Mouse (Mus musculus) brain, embryonic 14.5 days (tissue): ENCODE measurements around the gene Atp6v0a1.

Experiments used
- CTCF ChIP-seq: fragments of 200-500 bp; IDR thresholded peaks from 2 replicates; pipeline ENCODE4 v1.5.1; 2012; ENCODE audit warnings: inconsistent platforms, mild to moderate bottlenecking, moderate library complexity, borderline replicate concordance; ENCODE audit not compliant: insufficient read depth, insufficient read length; ENCODE audit errors: extremely low read depth
- POLR2A ChIP-seq: fragments of 200-500 bp; IDR thresholded peaks from 2 replicates; pipeline ENCODE4 v1.6.1; 2012; ENCODE audit warnings: mild to moderate bottlenecking, inconsistent platforms, borderline replicate concordance; ENCODE audit not compliant: poor library complexity, insufficient read depth, insufficient read length, severe bottlenecking; ENCODE audit errors: extremely low read depth

GRCm38 (mm10) chr11:101061049-101061448 is 51.8 kb downstream of the Atp6v0a1 start:
- TF ChIP-seq CTCF (no peak), POLR2A (no peak)
